Mouse (Mus musculus): ENCODE measurements around the gene Ocm.
A peak's percentile ranks its signal among the peaks of the same experiment; 100 is the strongest.

Ocm gene

GRCm38 (mm10) chr5:144026620-144027263 is at the start of gene Ocm:
Ocm (minus strand) TSS chr5:144026670.
- DNase-seq = no peak

- DNase-seq = no peak
These were observed 44.8 kb upstream of the Ocm start for GRCm38 (mm10) chr5:144071249-144071648.

- DNase-seq = no peak
These were observed 43.6 kb upstream of the Ocm start for GRCm38 (mm10) chr5:144070064-144070463.

GRCm38 (mm10) chr5:144066036-144066435 is 39.6 kb upstream of the Ocm start:
- no peak for DNase-seq

- DNase-seq = no peak
These were observed 37.6 kb upstream of the Ocm start for GRCm38 (mm10) chr5:144064093-144064492.

GRCm38 (mm10) chr5:144054340-144054739 is 27.9 kb upstream of the Ocm start:
- DNase-seq = no peak

GRCm38 (mm10) chr5:144053450-144053849 is 27.0 kb upstream of the Ocm start:
- DNase-seq = no peak

- DNase-seq = peak; percentile 12
These were observed 24.8 kb upstream of the Ocm start for GRCm38 (mm10) chr5:144051268-144051667.

- DNase-seq = no peak
These were observed 23.4 kb upstream of the Ocm start for GRCm38 (mm10) chr5:144049881-144050280.

GRCm38 (mm10) chr5:144047324-144047723 is 20.9 kb upstream of the Ocm start:
- no peak for DNase-seq

- no peak for DNase-seq
These were observed 16.7 kb upstream of the Ocm start for GRCm38 (mm10) chr5:144043166-144043565.

- peak; percentile 75 for DNase-seq
These were observed 14.4 kb upstream of the Ocm start for GRCm38 (mm10) chr5:144040720-144041364.

- DNase-seq = no peak
These were observed 13.4 kb upstream of the Ocm start for GRCm38 (mm10) chr5:144039886-144040285.

GRCm38 (mm10) chr5:144039156-144039675 is 12.7 kb upstream of the Ocm start:
- DNase-seq = no peak

GRCm38 (mm10) chr5:144036952-144037351 is 10.5 kb upstream of the Ocm start:
- DNase-seq = no peak

GRCm38 (mm10) chr5:144034567-144034966 is 8.1 kb upstream of the Ocm start:
- DNase-seq = no peak

GRCm38 (mm10) chr5:144032491-144032890 is 6.0 kb upstream of the Ocm start:
- DNase-seq = no peak

GRCm38 (mm10) chr5:144015845-144016244 is 10.6 kb downstream of the Ocm start:
- DNase-seq = no peak

- no peak for DNase-seq
These were observed 11.2 kb downstream of the Ocm start for GRCm38 (mm10) chr5:144015312-144015650.

- peak; percentile 78 for DNase-seq
These were observed 11.7 kb downstream of the Ocm start, which contains the start of gene Ccz1 for GRCm38 (mm10) chr5:144014551-144015311. Ccz1 (minus strand) TSS chr5:144014877.

GRCm38 (mm10) chr5:144013366-144014134 is 12.9 kb downstream of the Ocm start:
- peak; percentile 12 for DNase-seq

GRCm38 (mm10) chr5:144002461-144003192 is 23.8 kb downstream of the Ocm start:
- no peak for DNase-seq

Data from thymus, postnatal 25 days (tissue).